Mouse (Mus musculus) neural tube, embryonic 11.5 days (tissue): Measurements from ENCODE around the gene Zbtb17. TPM values are rescaled to one million over a fixed set of nuclear protein-coding genes. Genes with fewer than 3 reads are reported as not detected.

Experiments
- ATAC-seq: fragments of 200-750 bp; cut with Nextera tagmentation; 2 replicates; pipeline ENCODE4 v1.8.0; 2017; ENCODE audit warnings: moderate number of reproducible peaks, mild to moderate bottlenecking, moderate TSS enrichment, moderate library complexity; ENCODE audit not compliant: insufficient read depth, low FRiP score, low TSS enrichment
- DNase-seq: peaks from one replicate; pipeline ENCODE4 v3.0.0-alpha.2; 2015; ENCODE audit warnings: low spot score
- H3K27ac ChIP-seq: fragments of 300-500 bp; sonication (generic); 2 replicates; pipeline ENCODE4 v1.5.1; 2014; ENCODE audit warnings: low read depth, mild to moderate bottlenecking, low read length
- H3K27me3 ChIP-seq: fragments of 300-500 bp; sonication (generic); 2 replicates; pipeline ENCODE4 v1.6.1; 2014; ENCODE audit warnings: mild to moderate bottlenecking, low read length, mixed read lengths; ENCODE audit not compliant: control insufficient read depth, insufficient read depth
- H3K36me3 ChIP-seq: fragments of 300-500 bp; sonication (generic); 2 replicates; pipeline ENCODE4 v1.6.1; 2014; ENCODE audit warnings: mild to moderate bottlenecking, low read length, moderate library complexity, mixed read lengths; ENCODE audit not compliant: control insufficient read depth, insufficient read depth
- H3K4me1 ChIP-seq: fragments of 300-500 bp; sonication (generic); 2 replicates; pipeline ENCODE4 v1.6.1; 2014; ENCODE audit warnings: low read length, mixed read lengths; ENCODE audit not compliant: control insufficient read depth, insufficient read depth
- H3K4me2 ChIP-seq: fragments of 300-500 bp; sonication (generic); 2 replicates; pipeline ENCODE4 v1.6.1; 2014; ENCODE audit warnings: low read depth, mild to moderate bottlenecking, moderate library complexity
- H3K4me3 ChIP-seq: fragments of 300-500 bp; sonication (generic); 2 replicates; pipeline ENCODE4 v1.5.1; 2014; ENCODE audit warnings: low read depth, low read length
- H3K9ac ChIP-seq: fragments of 300-500 bp; sonication (generic); 2 replicates; pipeline ENCODE4 v1.6.1; 2014; ENCODE audit warnings: mild to moderate bottlenecking, low read length
- H3K9me3 ChIP-seq: fragments of 300-500 bp; sonication (generic); 2 replicates; pipeline ENCODE4 v1.6.1; 2016; ENCODE audit warnings: low read length; ENCODE audit not compliant: control insufficient read depth
- WGBS: fragments of 180-500 bp; shearing (Covaris S2); extraction: QIAGEN DNeasy Blood & Tissue Kit; methylation state at CpG from one replicate; pipeline ENCODE4 v1.1.7; 2014; 5-methylcytosine and 5-hydroxymethylcytosine counted together
- polyA plus RNA-seq: library from polyadenylated mRNA; unstranded; fragments of >200 nt; fragmentation: Nextera tagmentation; extraction: Ambion mirVana; gene quantifications from 2 replicates; pipeline ENCODE4 v1.2.1, GENCODE M21; 2014

The Zbtb17 gene
- polyA plus RNA-seq = 46.5 and 48.0 TPM in 2 replicates

- Histone ChIP-seq H3K27me3 (no peaks in the 10 kb centered on the region), H3K4me3 (peak within 1 kb of the TSS; percentile 99), H3K4me2 (peak within 1 kb of the TSS; percentile 89), H3K36me3 (peaks cover 6% of the 10 kb centered on the region), H3K27ac (peak within 1 kb of the TSS; percentile 86), H3K9me3 (no peaks in the 10 kb centered on the region), H3K9ac (peak within 1 kb of the TSS; percentile 98), H3K4me1 (peaks cover 10% of the 10 kb centered on the region; the same call in 1 of the 2 replicates)
- WGBS = under 1% methylated on average over 73 of the region's 102 CpGs
- DNase-seq (peak; percentile 94), ATAC-seq (peak; percentile 90)
These were observed at the start of gene Zbtb17 for GRCm38 (mm10) chr4:141444451-141445327. Gene Zbtb17, plus strand, starts transcription at chr4:141444654.

GRCm38 (mm10) chr4:141394751-141395150 is 49.7 kb upstream of the Zbtb17 start:
- no peaks in the 10 kb centered on the region for H3K36me3 ChIP-seq
- 20% methylated on average over 16 of the region's 16 CpGs for WGBS
- H3K4me1 ChIP-seq = no peaks in the 10 kb centered on the region
- no peak overlapping the region for H3K9ac ChIP-seq
- no peak for ATAC-seq
- H3K27me3 ChIP-seq = 0 out of 2 replicates have a peak, but pooled peaks cover 4% of the 10 kb centered on the region
- no peak overlapping the region; the same call in 1 of the 2 replicates for H3K4me3 ChIP-seq
- H3K27ac ChIP-seq = no peak overlapping the region
- no peak for DNase-seq
- H3K9me3 ChIP-seq = no peaks in the 10 kb centered on the region
- no peak overlapping the region for H3K4me2 ChIP-seq

GRCm38 (mm10) chr4:141397861-141398260 is 46.6 kb upstream of the Zbtb17 start:
- H3K9ac ChIP-seq = no peak overlapping the region
- WGBS = 78% methylated on average over 12 of the region's 12 CpGs
- H3K4me3 ChIP-seq = no peak overlapping the region
- H3K4me1 ChIP-seq = no peaks in the 10 kb centered on the region
- H3K36me3 ChIP-seq = no peaks in the 10 kb centered on the region
- no peak overlapping the region for H3K4me2 ChIP-seq
- no peaks in the 10 kb centered on the region for H3K9me3 ChIP-seq
- no peak overlapping the region for H3K27ac ChIP-seq
- DNase-seq = no peak
- no peak for ATAC-seq
- H3K27me3 ChIP-seq = 0 out of 2 replicates have a peak, but pooled peaks cover 2% of the 10 kb centered on the region

- Histone ChIP-seq H3K27me3 (0 out of 2 replicates have a peak, but pooled peaks cover 2% of the 10 kb centered on the region), H3K4me2 (no peak within 1 kb of the TSS), H3K9me3 (no peaks in the 10 kb centered on the region), H3K4me1 (no peaks in the 10 kb centered on the region), H3K9ac (no peak within 1 kb of the TSS), H3K36me3 (no peaks in the 10 kb centered on the region), H3K27ac (no peak within 1 kb of the TSS), H3K4me3 (no peak within 1 kb of the TSS)
- ATAC-seq (no peak), DNase-seq (no peak)
- 67% methylated on average over 12 of the region's 12 CpGs for WGBS
These were observed 45.9 kb upstream of the Zbtb17 start, which contains the start of gene Clcnka for GRCm38 (mm10) chr4:141398545-141398944. Gene Clcnka, minus strand, starts transcription at chr4:141398724.

- Histone ChIP-seq H3K27ac (no peak overlapping the region), H3K9me3 (no peaks in the 10 kb centered on the region), H3K27me3 (peaks cover 5% of the 10 kb centered on the region; the same call in 1 of the 2 replicates), H3K4me1 (no peaks in the 10 kb centered on the region), H3K9ac (no peak overlapping the region), H3K4me3 (no peak overlapping the region), H3K4me2 (no peak overlapping the region), H3K36me3 (no peaks in the 10 kb centered on the region)
- 87% methylated on average over 15 of the region's 15 CpGs for WGBS
- no peak for DNase-seq
- no peak for ATAC-seq
These were observed 44.3 kb upstream of the Zbtb17 start for GRCm38 (mm10) chr4:141400171-141400570.

- Histone ChIP-seq H3K9ac (no peak overlapping the region), H3K4me1 (no peaks in the 10 kb centered on the region), H3K9me3 (no peaks in the 10 kb centered on the region), H3K4me2 (0 out of 2 replicates have a peak overlapping the region, but pooled peaks have one; percentile 3), H3K4me3 (no peak overlapping the region), H3K27ac (no peak overlapping the region), H3K36me3 (no peaks in the 10 kb centered on the region), H3K27me3 (peaks cover 5% of the 10 kb centered on the region; the same call in 1 of the 2 replicates)
- ATAC-seq (peak; percentile 61), DNase-seq (peak; percentile 89)
- 15% methylated on average over 15 of the region's 15 CpGs for WGBS
These were observed 39.7 kb upstream of the Zbtb17 start for GRCm38 (mm10) chr4:141404518-141405313.

- no peak overlapping the region for H3K9ac ChIP-seq
- no peak overlapping the region for H3K4me3 ChIP-seq
- ATAC-seq (no peak), DNase-seq (no peak)
- no peak overlapping the region for H3K27ac ChIP-seq
- H3K4me1 ChIP-seq = no peaks in the 10 kb centered on the region
- H3K27me3 ChIP-seq = peaks cover 5% of the 10 kb centered on the region; the same call in 1 of the 2 replicates
- H3K9me3 ChIP-seq = no peaks in the 10 kb centered on the region
- H3K4me2 ChIP-seq = no peak overlapping the region
- no peaks in the 10 kb centered on the region for H3K36me3 ChIP-seq
- WGBS = 80% methylated on average over 3 of the region's 3 CpGs
These were observed 39.2 kb upstream of the Zbtb17 start for GRCm38 (mm10) chr4:141405314-141405622.

GRCm38 (mm10) chr4:141406516-141407299 is 37.7 kb upstream of the Zbtb17 start:
- Histone ChIP-seq H3K4me2 (no peak overlapping the region), H3K9ac (no peak overlapping the region), H3K36me3 (no peaks in the 10 kb centered on the region), H3K9me3 (no peaks in the 10 kb centered on the region), H3K4me1 (no peaks in the 10 kb centered on the region), H3K27ac (no peak overlapping the region), H3K4me3 (no peak overlapping the region), H3K27me3 (peaks cover 5% of the 10 kb centered on the region; the same call in 1 of the 2 replicates)
- no peak for ATAC-seq
- no peak for DNase-seq
- WGBS = 48% methylated on average over 12 of the region's 14 CpGs
